Mouse (Mus musculus) brain, embryonic 14.5 days (tissue): ENCODE measurements around the gene Tas1r2.

Experiments
- CTCF ChIP-seq: fragments of 200-500 bp; IDR thresholded peaks from 2 replicates; pipeline ENCODE4 v1.5.1; 2012; ENCODE audit warnings: inconsistent platforms, mild to moderate bottlenecking, moderate library complexity, borderline replicate concordance; ENCODE audit not compliant: insufficient read depth, insufficient read length; ENCODE audit errors: extremely low read depth
- POLR2A ChIP-seq: fragments of 200-500 bp; IDR thresholded peaks from 2 replicates; pipeline ENCODE4 v1.6.1; 2012; ENCODE audit warnings: mild to moderate bottlenecking, inconsistent platforms, borderline replicate concordance; ENCODE audit not compliant: poor library complexity, insufficient read depth, insufficient read length, severe bottlenecking; ENCODE audit errors: extremely low read depth

GRCm38 (mm10) chr4:139683728-139684638 lies 30.6 kb downstream of the Tas1r2 start:
- TF ChIP-seq POLR2A (no peak), CTCF (no peak)
